Mouse (Mus musculus): ENCODE measurements around the gene Gipc3. TPM values are rescaled to one million over a fixed set of nuclear protein-coding genes. Genes with fewer than 3 reads are reported as not detected.
A peak's percentile ranks its signal among the peaks of the same experiment; 100 is the strongest.

The Gipc3 gene
- total and polyA plus RNA-seq, 3 experiments: 4.8 to 6.4 (median 5.5) TPM

GRCm38 (mm10) chr10:81317273-81317672, 25.8 kb downstream of the Gipc3 start:
- no peaks in the 10 kb centered on the region; the same call in 1 of the 2 replicates for H3K36me3 ChIP-seq (ENCODE audit: control insufficient read depth, insufficient read depth, low read length)
- peak in 1 of 2 experiments; percentile 52 for DNase-seq
- no peak overlapping the region for H3K27ac ChIP-seq
- H3K9ac ChIP-seq (ENCODE audit: low read depth, low read length): no peak overlapping the region
- intact Hi-C loops (cut with DNase I): no loop called here
- no peaks in the 10 kb centered on the region; the same call in 1 of the 2 replicates for H3K79me2 ChIP-seq (replicated peaks; ENCODE audit: control insufficient read depth, insufficient read depth, low read length)
- no peak for TF ChIP-seq EP300 (IDR thresholded peaks at IDR 0.05; ENCODE audit: insufficient read depth, low read depth, low read length)
- no peak for TF ChIP-seq POLR2A (IDR thresholded peaks at IDR 0.05; ENCODE audit: insufficient read depth, low read depth, low read length)
- H3K27me3 ChIP-seq (ENCODE audit: control insufficient read depth, insufficient read depth, low read length): no peaks in the 10 kb centered on the region
- H3K4me1 ChIP-seq (ENCODE audit: control insufficient read depth, insufficient read depth, low read length): peaks cover 6% of the 10 kb centered on the region
- no peak overlapping the region for H3K4me3 ChIP-seq
- WGBS: 49% methylated on average over 20 of the region's 20 CpGs

DNA sequence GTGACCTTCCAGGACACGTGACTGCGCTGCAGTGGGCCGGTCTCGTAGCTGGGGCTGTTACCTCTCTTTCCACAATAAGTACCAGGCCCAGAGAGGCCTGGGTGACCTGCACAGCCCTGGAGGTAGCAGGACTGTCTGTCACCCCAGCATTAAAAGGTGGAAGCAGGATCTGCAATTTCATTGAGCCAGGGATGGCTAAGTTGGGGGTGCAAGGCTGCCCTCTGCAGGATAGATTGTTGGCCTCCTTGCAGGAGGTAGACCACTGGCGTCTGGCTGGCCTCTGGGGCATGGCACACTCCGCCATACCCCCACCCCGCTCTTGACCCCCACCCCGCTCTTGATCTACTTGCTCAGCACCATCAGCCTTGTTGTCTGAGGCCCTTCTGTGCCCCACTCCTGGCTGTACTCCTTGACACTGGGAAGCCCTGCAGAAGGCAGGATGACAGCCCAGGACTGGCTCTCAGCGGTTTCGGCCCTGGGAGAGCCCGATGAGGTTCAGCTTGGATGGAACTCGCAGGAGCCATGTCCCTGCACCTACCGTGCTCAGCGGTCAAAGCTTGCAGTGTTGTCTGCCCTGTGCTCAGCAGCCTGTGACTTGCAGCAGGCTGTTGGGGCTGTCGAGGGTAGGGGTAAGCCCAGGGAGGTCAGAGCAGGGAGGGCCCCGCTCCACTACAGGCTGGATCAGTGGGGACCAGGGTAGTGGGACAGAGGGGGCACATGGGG, 26.6 kb downstream of the Gipc3 start:
- H3K27ac ChIP-seq: no peak overlapping the region
- DNase-seq: no peak
- no peak overlapping the region for H3K4me3 ChIP-seq
- TF ChIP-seq CTCF (IDR thresholded peaks at IDR 0.05) (peak; percentile 63), POLR2A (IDR thresholded peaks at IDR 0.05; ENCODE audit: insufficient read depth, low read depth, low read length) (no peak)
- WGBS: 61% methylated on average over 16 of the region's 16 CpGs
- H3K36me3 ChIP-seq (ENCODE audit: control insufficient read depth, insufficient read depth, low read length): no peaks in the 10 kb centered on the region
- intact Hi-C loops (cut with DNase I): no loop called here
- H3K79me2 ChIP-seq (replicated peaks; ENCODE audit: control insufficient read depth, insufficient read depth, low read length): no peaks in the 10 kb centered on the region; the same call in 1 of the 2 replicates
- peaks cover 5% of the 10 kb centered on the region for H3K4me1 ChIP-seq (ENCODE audit: control insufficient read depth, insufficient read depth, low read length)
- no peak overlapping the region for H3K9ac ChIP-seq (ENCODE audit: low read depth, low read length)
- no peaks in the 10 kb centered on the region for H3K27me3 ChIP-seq (ENCODE audit: control insufficient read depth, insufficient read depth, low read length)

DNA sequence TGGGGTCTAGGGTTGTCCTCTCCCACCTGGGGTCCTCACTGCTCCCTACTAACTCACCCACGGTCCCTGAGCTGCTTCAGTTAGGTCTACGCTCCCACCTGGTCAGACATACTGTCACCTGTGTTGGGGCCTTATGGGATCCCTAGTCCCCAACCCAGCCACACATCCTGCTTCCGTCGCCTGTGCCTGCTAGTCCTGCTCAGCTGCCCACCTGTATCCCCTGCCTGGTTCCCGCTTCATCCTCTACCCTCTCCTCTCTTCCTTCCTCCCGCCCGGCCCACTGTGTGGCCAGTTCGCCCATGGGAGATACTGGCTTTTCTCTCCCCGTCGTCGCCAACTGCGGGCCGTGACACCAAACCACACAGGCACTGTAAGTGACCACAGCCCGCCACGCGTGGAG, 27.5 kb downstream of the Gipc3 start:
- 89% methylated on average over 16 of the region's 16 CpGs for WGBS
- peaks cover 5% of the 10 kb centered on the region for H3K4me1 ChIP-seq (ENCODE audit: control insufficient read depth, insufficient read depth, low read length)
- no peaks in the 10 kb centered on the region for H3K36me3 ChIP-seq (ENCODE audit: control insufficient read depth, insufficient read depth, low read length)
- intact Hi-C loops (cut with DNase I): no loop called here
- no peak overlapping the region for H3K27ac ChIP-seq
- H3K9ac ChIP-seq (ENCODE audit: low read depth, low read length): no peak overlapping the region
- no peaks in the 10 kb centered on the region for H3K79me2 ChIP-seq (replicated peaks; ENCODE audit: control insufficient read depth, insufficient read depth, low read length)
- DNase-seq: no peak
- TF ChIP-seq EP300 (IDR thresholded peaks at IDR 0.05; ENCODE audit: insufficient read depth, low read depth, low read length) (no peak), POLR2A (IDR thresholded peaks at IDR 0.05; ENCODE audit: insufficient read depth, low read depth, low read length) (no peak), CTCF (IDR thresholded peaks at IDR 0.05) (no peak)
- no peak overlapping the region for H3K4me3 ChIP-seq
- H3K27me3 ChIP-seq (ENCODE audit: control insufficient read depth, insufficient read depth, low read length): no peaks in the 10 kb centered on the region

- Histone ChIP-seq H3K79me2 (replicated peaks; ENCODE audit: control insufficient read depth, insufficient read depth, low read length) (no peaks in the 10 kb centered on the region), H3K36me3 (ENCODE audit: control insufficient read depth, insufficient read depth, low read length) (no peaks in the 10 kb centered on the region), H3K27me3 (ENCODE audit: control insufficient read depth, insufficient read depth, low read length) (no peaks in the 10 kb centered on the region), H3K27ac (no peak overlapping the region), H3K9ac (ENCODE audit: low read depth, low read length) (no peak overlapping the region), H3K4me3 (no peak overlapping the region), H3K4me1 (ENCODE audit: control insufficient read depth, insufficient read depth, low read length) (no peaks in the 10 kb centered on the region)
- TF ChIP-seq CTCF (IDR thresholded peaks at IDR 0.05) (no peak), EP300 (IDR thresholded peaks at IDR 0.05; ENCODE audit: insufficient read depth, low read depth, low read length) (no peak), POLR2A (IDR thresholded peaks at IDR 0.05; ENCODE audit: insufficient read depth, low read depth, low read length) (no peak)
- intact Hi-C loops (cut with DNase I): no loop called here
- WGBS: 75% methylated on average over 7 of the region's 7 CpGs
- no peak for DNase-seq
These were observed 28.9 kb downstream of the Gipc3 start for GRCm38 (mm10) chr10:81314201-81314600.

GRCm38 (mm10) chr10:81313581-81313980, 29.5 kb downstream of the Gipc3 start:
- no peak for DNase-seq
- H3K79me2 ChIP-seq (replicated peaks; ENCODE audit: control insufficient read depth, insufficient read depth, low read length): no peaks in the 10 kb centered on the region
- H3K4me1 ChIP-seq (ENCODE audit: control insufficient read depth, insufficient read depth, low read length): no peaks in the 10 kb centered on the region
- H3K27ac ChIP-seq: no peak overlapping the region
- no peak overlapping the region for H3K4me3 ChIP-seq
- TF ChIP-seq EP300 (IDR thresholded peaks at IDR 0.05; ENCODE audit: insufficient read depth, low read depth, low read length): no peak
- no peak for TF ChIP-seq POLR2A (IDR thresholded peaks at IDR 0.05; ENCODE audit: insufficient read depth, low read depth, low read length)
- no peak for TF ChIP-seq CTCF (IDR thresholded peaks at IDR 0.05)
- WGBS: 90% methylated on average over 13 of the region's 13 CpGs
- no peak overlapping the region for H3K9ac ChIP-seq (ENCODE audit: low read depth, low read length)
- intact Hi-C loops (cut with DNase I): no loop called here
- H3K36me3 ChIP-seq (ENCODE audit: control insufficient read depth, insufficient read depth, low read length): no peaks in the 10 kb centered on the region
- H3K27me3 ChIP-seq (ENCODE audit: control insufficient read depth, insufficient read depth, low read length): no peaks in the 10 kb centered on the region

- intact Hi-C loops (cut with DNase I): no loop called here
- 83% methylated on average over 5 of the region's 5 CpGs for WGBS
These were observed 33.5 kb downstream of the Gipc3 start for GRCm38 (mm10) chr10:81309571-81309970.

More at GRCm38 (mm10) chr10:81309571-81309970, 33.5 kb downstream of the Gipc3 start:
- H3K79me2 ChIP-seq (replicated peaks; ENCODE audit: control insufficient read depth, insufficient read depth, low read length): no peaks in the 10 kb centered on the region; the same call in 1 of the 2 replicates
- H3K9ac ChIP-seq (ENCODE audit: low read depth, low read length): no peak overlapping the region
- H3K4me1 ChIP-seq (ENCODE audit: control insufficient read depth, insufficient read depth, low read length): peaks cover under 1% of the 10 kb centered on the region
- H3K4me3 ChIP-seq: no peak overlapping the region
- no peaks in the 10 kb centered on the region for H3K27me3 ChIP-seq (ENCODE audit: control insufficient read depth, insufficient read depth, low read length)
- no peak for TF ChIP-seq CTCF (IDR thresholded peaks at IDR 0.05)
- TF ChIP-seq POLR2A (IDR thresholded peaks at IDR 0.05; ENCODE audit: insufficient read depth, low read depth, low read length): no peak
- no peak for TF ChIP-seq EP300 (IDR thresholded peaks at IDR 0.05; ENCODE audit: insufficient read depth, low read depth, low read length)
- no peaks in the 10 kb centered on the region for H3K36me3 ChIP-seq (ENCODE audit: control insufficient read depth, insufficient read depth, low read length)
- no peak overlapping the region for H3K27ac ChIP-seq
- DNase-seq: no peak
